Mouse (Mus musculus): ENCODE measurements around the gene Optn. TPM values are rescaled to one million over a fixed set of nuclear protein-coding genes. Genes with fewer than 3 reads are reported as not detected.
A peak's percentile ranks its signal among the peaks of the same experiment; 100 is the strongest.

Gene Optn
- polyA plus RNA-seq, 1 experiment, result 13.3 TPM

- no peak for TF ChIP-seq EP300 (IDR thresholded peaks at IDR 0.05; ENCODE audit: insufficient read depth, low read depth, low read length)
- TF ChIP-seq CTCF (IDR thresholded peaks at IDR 0.05; ENCODE audit: low read depth, low read length), result no peak
- TF ChIP-seq POLR2A (IDR thresholded peaks at IDR 0.05; ENCODE audit: insufficient read depth, low read length), result no peak
- Histone ChIP-seq H3K4me3 (ENCODE audit: low read depth, low read length) (no peak overlapping the region), H3K36me3 (ENCODE audit: control insufficient read depth, insufficient read depth, low read length, poor library complexity, severe bottlenecking) (no peaks in the 10 kb centered on the region), H3K9ac (ENCODE audit: low read depth, poor library complexity, severe bottlenecking) (no peak overlapping the region), H3K27me3 (ENCODE audit: control insufficient read depth, insufficient read depth, low read length, poor library complexity, severe bottlenecking) (no peaks in the 10 kb centered on the region), H3K27ac (ENCODE audit: insufficient read depth, low read length) (no peak overlapping the region), H3K4me1 (ENCODE audit: control insufficient read depth, insufficient read depth, low read length) (no peaks in the 10 kb centered on the region), H3K9me3 (replicated peaks; ENCODE audit: control insufficient read depth, insufficient read depth, low read length, poor library complexity, severe bottlenecking) (no peaks in the 10 kb centered on the region)
These were observed 32.6 kb downstream of the Optn start for GRCm38 (mm10) chr2:5031215-5031614.

GRCm38 (mm10) chr2:5029808-5030207 is 34.0 kb downstream of the Optn start:
- no peaks in the 10 kb centered on the region for H3K4me1 ChIP-seq (ENCODE audit: control insufficient read depth, insufficient read depth, low read length)
- no peaks in the 10 kb centered on the region for H3K36me3 ChIP-seq (ENCODE audit: control insufficient read depth, insufficient read depth, low read length, poor library complexity, severe bottlenecking)
- TF ChIP-seq CTCF (IDR thresholded peaks at IDR 0.05; ENCODE audit: low read depth, low read length) (no peak), POLR2A (IDR thresholded peaks at IDR 0.05; ENCODE audit: insufficient read depth, low read length) (no peak), EP300 (IDR thresholded peaks at IDR 0.05; ENCODE audit: insufficient read depth, low read depth, low read length) (no peak)
- H3K27ac ChIP-seq (ENCODE audit: insufficient read depth, low read length), result no peak overlapping the region
- no peak overlapping the region for H3K9ac ChIP-seq (ENCODE audit: low read depth, poor library complexity, severe bottlenecking)
- H3K4me3 ChIP-seq (ENCODE audit: low read depth, low read length), result no peak overlapping the region
- H3K9me3 ChIP-seq (replicated peaks; ENCODE audit: control insufficient read depth, insufficient read depth, low read length, poor library complexity, severe bottlenecking), result no peaks in the 10 kb centered on the region
- no peaks in the 10 kb centered on the region for H3K27me3 ChIP-seq (ENCODE audit: control insufficient read depth, insufficient read depth, low read length, poor library complexity, severe bottlenecking)

GRCm38 (mm10) chr2:5028047-5028446 is 35.8 kb downstream of the Optn start:
- no peaks in the 10 kb centered on the region for H3K4me1 ChIP-seq (ENCODE audit: control insufficient read depth, insufficient read depth, low read length)
- H3K4me3 ChIP-seq (ENCODE audit: low read depth, low read length), result no peak overlapping the region
- TF ChIP-seq POLR2A (IDR thresholded peaks at IDR 0.05; ENCODE audit: insufficient read depth, low read length), result no peak
- TF ChIP-seq CTCF (IDR thresholded peaks at IDR 0.05; ENCODE audit: low read depth, low read length), result no peak
- TF ChIP-seq EP300 (IDR thresholded peaks at IDR 0.05; ENCODE audit: insufficient read depth, low read depth, low read length), result no peak
- no peaks in the 10 kb centered on the region for H3K36me3 ChIP-seq (ENCODE audit: control insufficient read depth, insufficient read depth, low read length, poor library complexity, severe bottlenecking)
- no peaks in the 10 kb centered on the region for H3K9me3 ChIP-seq (replicated peaks; ENCODE audit: control insufficient read depth, insufficient read depth, low read length, poor library complexity, severe bottlenecking)
- H3K27ac ChIP-seq (ENCODE audit: insufficient read depth, low read length), result no peak overlapping the region
- no peak overlapping the region for H3K9ac ChIP-seq (ENCODE audit: low read depth, poor library complexity, severe bottlenecking)
- no peaks in the 10 kb centered on the region for H3K27me3 ChIP-seq (ENCODE audit: control insufficient read depth, insufficient read depth, low read length, poor library complexity, severe bottlenecking)

GRCm38 (mm10) chr2:5027057-5027456 is 36.8 kb downstream of the Optn start:
- Histone ChIP-seq H3K27ac (ENCODE audit: insufficient read depth, low read length) (no peak overlapping the region), H3K9ac (ENCODE audit: low read depth, poor library complexity, severe bottlenecking) (no peak overlapping the region), H3K9me3 (replicated peaks; ENCODE audit: control insufficient read depth, insufficient read depth, low read length, poor library complexity, severe bottlenecking) (no peaks in the 10 kb centered on the region), H3K36me3 (ENCODE audit: control insufficient read depth, insufficient read depth, low read length, poor library complexity, severe bottlenecking) (no peaks in the 10 kb centered on the region), H3K4me1 (ENCODE audit: control insufficient read depth, insufficient read depth, low read length) (no peaks in the 10 kb centered on the region), H3K27me3 (ENCODE audit: control insufficient read depth, insufficient read depth, low read length, poor library complexity, severe bottlenecking) (no peaks in the 10 kb centered on the region), H3K4me3 (ENCODE audit: low read depth, low read length) (no peak overlapping the region)
- TF ChIP-seq CTCF (IDR thresholded peaks at IDR 0.05; ENCODE audit: low read depth, low read length) (no peak), POLR2A (IDR thresholded peaks at IDR 0.05; ENCODE audit: insufficient read depth, low read length) (no peak), EP300 (IDR thresholded peaks at IDR 0.05; ENCODE audit: insufficient read depth, low read depth, low read length) (no peak)

GRCm38 (mm10) chr2:5025162-5025733 is 38.6 kb downstream of the Optn start:
- Histone ChIP-seq H3K9me3 (replicated peaks; ENCODE audit: control insufficient read depth, insufficient read depth, low read length, poor library complexity, severe bottlenecking) (no peaks in the 10 kb centered on the region), H3K27me3 (ENCODE audit: control insufficient read depth, insufficient read depth, low read length, poor library complexity, severe bottlenecking) (no peaks in the 10 kb centered on the region), H3K4me1 (ENCODE audit: control insufficient read depth, insufficient read depth, low read length) (no peaks in the 10 kb centered on the region), H3K9ac (ENCODE audit: low read depth, poor library complexity, severe bottlenecking) (peak overlapping the region; percentile 45; the same call in 1 of the 2 replicates), H3K27ac (ENCODE audit: insufficient read depth, low read length) (0 out of 2 replicates have a peak overlapping the region, but pooled peaks have one; percentile 57), H3K36me3 (ENCODE audit: control insufficient read depth, insufficient read depth, low read length, poor library complexity, severe bottlenecking) (no peaks in the 10 kb centered on the region), H3K4me3 (ENCODE audit: low read depth, low read length) (no peak overlapping the region)
- TF ChIP-seq POLR2A (IDR thresholded peaks at IDR 0.05; ENCODE audit: insufficient read depth, low read length) (no peak), CTCF (IDR thresholded peaks at IDR 0.05; ENCODE audit: low read depth, low read length) (peak; percentile 59), EP300 (IDR thresholded peaks at IDR 0.05; ENCODE audit: insufficient read depth, low read depth, low read length) (no peak)

GRCm38 (mm10) chr2:5023699-5024399 is 40.0 kb downstream of the Optn start:
- TF ChIP-seq CTCF (IDR thresholded peaks at IDR 0.05; ENCODE audit: low read depth, low read length), result no peak
- no peak for TF ChIP-seq POLR2A (IDR thresholded peaks at IDR 0.05; ENCODE audit: insufficient read depth, low read length)
- no peak for TF ChIP-seq EP300 (IDR thresholded peaks at IDR 0.05; ENCODE audit: insufficient read depth, low read depth, low read length)
- H3K27ac ChIP-seq (ENCODE audit: insufficient read depth, low read length), result no peak overlapping the region
- H3K36me3 ChIP-seq (ENCODE audit: control insufficient read depth, insufficient read depth, low read length, poor library complexity, severe bottlenecking), result no peaks in the 10 kb centered on the region
- no peaks in the 10 kb centered on the region for H3K9me3 ChIP-seq (replicated peaks; ENCODE audit: control insufficient read depth, insufficient read depth, low read length, poor library complexity, severe bottlenecking)
- H3K4me1 ChIP-seq (ENCODE audit: control insufficient read depth, insufficient read depth, low read length), result no peaks in the 10 kb centered on the region
- no peak overlapping the region for H3K9ac ChIP-seq (ENCODE audit: low read depth, poor library complexity, severe bottlenecking)
- H3K27me3 ChIP-seq (ENCODE audit: control insufficient read depth, insufficient read depth, low read length, poor library complexity, severe bottlenecking), result no peaks in the 10 kb centered on the region
- H3K4me3 ChIP-seq (ENCODE audit: low read depth, low read length), result no peak overlapping the region

All from ES-Bruce4 (cell line).